Mouse (Mus musculus) natural killer cell, adult 2 months (primary cell): ENCODE measurements around the gene Mospd3.
A peak's percentile ranks its signal among the peaks of the same experiment; 100 is the strongest.

Experiments
- DNase-seq, 2 experiments: peaks; one replicate each; pipeline ENCODE4 v3.0.0; 2022; ENCODE audit warnings: low spot score in 2 of 2

Mospd3 gene

DNA sequence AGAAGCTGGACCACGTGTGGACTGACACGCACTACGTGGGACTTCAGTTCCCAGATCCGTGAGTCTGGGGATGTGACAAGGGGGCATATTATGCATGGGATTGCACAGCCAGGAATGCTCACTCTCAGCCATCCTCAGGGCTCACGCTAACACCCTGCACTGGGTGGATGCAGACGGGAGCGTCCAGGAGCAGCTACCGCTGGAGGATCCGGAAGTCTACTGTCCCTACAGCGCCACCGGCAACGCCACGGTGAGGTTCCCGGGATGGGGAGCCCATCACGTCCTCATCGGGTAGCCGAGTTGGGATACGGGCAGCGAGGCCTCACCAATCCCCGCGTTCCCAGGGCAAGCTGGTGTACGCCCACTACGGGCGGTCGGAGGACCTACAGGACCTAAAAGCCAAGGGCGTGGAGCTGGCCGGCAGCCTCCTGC lies 26.4 kb downstream of the Mospd3 start:
- no peak for DNase-seq

DNA sequence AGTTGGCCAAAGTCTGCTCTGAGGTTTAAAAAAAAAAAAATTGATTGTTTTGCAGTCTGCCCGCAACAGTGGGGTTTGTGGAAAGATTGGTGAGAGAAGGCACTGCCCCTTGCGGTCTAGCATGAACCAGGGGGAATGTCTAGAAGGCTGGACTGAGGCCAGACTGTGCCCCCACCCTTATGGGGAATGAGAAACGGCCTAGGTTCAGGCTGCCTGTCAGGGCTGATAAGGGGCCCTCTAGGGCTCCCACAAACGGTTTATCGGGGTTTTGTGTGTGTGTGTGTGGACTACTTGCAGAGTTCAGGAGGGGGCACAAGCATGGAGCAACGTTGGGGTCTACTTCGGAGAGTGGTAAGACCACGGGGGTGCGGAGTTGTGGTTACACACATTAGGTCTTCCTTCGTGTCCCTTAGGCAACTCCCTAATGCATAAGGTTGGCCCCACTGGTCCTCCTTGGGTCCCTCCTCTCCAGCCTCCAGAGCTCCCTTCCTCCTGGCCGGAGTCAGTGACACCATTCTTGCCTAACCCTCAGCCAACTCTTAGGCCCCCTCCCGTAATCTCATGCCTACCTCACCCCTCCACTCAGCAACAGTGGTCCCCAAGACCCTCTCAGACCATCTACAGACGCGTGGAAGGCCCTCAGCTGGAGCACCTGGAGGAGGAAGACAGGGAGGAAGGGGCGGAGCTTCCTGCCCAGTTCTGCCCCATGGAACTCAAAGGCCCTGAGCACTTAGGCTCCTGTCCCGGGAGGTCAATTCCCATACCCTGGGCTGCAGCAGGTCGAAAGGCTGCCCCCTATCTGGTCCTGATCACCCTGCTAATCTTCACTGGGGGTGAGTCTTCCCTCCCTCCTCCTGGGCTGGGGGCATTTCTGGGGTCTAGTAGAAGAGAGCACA lies 29.9 kb downstream of the Mospd3 start:
- no peak for DNase-seq

DNA sequence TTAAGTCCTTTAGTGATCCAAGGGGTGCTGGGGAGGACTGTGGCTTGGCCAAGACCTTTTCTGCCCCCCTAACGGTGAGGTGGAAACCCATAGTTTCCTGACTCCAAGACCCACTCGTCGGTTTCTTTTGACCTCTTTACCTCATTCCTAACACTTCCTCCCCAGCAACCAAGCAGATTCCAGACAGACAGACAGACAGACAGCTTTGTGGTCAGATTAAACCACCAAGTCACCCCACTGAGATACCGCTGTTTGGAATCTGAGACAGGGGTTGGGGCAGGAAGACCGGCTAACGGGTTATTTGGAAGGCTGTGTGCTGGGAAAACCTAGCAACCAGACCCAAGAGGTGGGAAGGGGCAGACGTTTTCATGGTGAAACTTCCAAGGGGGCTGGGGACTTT lies 30.7 kb downstream of the Mospd3 start:
- no peak for DNase-seq

DNA sequence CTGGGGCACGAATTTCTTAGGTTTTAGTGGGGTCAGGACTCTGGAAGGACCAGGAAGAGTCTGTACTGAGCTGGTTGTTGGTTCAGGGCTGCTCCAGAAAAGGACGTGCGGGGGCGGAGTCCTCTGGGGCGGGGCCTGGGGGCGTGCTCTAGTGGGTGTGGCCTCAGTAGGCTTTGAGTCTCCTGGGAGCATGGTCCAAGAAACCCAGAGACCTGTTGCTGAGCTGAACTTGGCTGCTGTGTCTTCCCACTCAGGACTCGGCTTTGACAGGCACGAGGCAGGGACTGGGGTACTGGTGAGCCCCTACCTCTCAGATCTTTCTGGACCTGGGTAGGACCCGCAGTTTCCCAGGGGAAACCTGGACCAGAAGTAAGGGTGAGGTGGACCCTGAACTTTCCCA lies 31.2 kb downstream of the Mospd3 start, which contains the start of gene Tfr2:
Tfr2 (plus strand) TSS at position 176 of the 400 bp plus-strand sequence.
- peak; percentile 43 to 60 for DNase-seq

DNA sequence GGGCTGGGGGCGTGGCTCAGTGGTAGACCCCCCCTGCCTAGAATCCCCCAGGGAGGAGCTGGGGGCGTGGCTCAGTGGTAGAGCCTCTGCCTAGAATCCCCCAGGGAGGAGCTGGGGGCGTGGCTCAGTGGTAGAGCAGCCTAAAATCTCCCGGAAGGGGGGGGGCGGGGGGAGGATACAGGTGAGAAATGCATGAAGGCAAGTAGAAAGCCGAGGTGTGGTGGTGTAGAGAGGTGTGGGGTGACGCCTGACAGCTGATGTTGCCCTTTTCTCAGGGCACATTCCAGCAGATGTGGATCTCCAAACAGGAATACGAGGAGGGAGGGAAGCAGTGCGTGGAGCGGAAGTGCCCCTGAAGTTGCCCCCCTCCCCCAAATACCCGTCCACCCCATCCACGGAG lies 31.8 kb downstream of the Mospd3 start:
- DNase-seq = no peak

DNA sequence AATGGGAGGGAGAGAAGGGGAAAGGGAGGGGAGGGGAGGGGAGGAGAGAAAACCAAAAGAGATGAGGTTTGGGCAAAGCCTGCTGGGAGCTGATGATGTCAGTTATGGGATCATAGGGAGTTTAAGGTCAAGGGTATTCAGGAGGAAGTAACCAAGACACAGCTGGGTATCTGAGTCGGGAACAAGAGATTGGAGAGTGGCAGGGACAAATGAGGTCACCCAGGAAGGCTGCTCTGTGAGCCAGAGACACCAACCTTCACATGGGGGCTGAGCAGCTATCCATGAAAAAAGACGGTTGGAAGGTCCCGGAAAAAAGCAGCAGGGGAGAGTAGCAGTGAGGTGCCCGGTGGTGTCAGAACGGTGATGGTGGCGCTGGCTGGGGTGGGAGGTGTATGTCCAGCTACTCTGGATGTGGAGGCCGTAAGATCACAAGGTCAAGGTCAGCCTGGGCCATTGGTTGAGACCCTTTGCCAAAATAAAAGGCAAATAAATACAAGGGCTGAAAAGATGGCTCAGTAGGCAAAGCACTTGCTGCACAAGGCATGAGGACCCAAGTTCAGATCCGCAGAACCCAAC lies 32.5 kb downstream of the Mospd3 start:
- no peak for DNase-seq

DNA sequence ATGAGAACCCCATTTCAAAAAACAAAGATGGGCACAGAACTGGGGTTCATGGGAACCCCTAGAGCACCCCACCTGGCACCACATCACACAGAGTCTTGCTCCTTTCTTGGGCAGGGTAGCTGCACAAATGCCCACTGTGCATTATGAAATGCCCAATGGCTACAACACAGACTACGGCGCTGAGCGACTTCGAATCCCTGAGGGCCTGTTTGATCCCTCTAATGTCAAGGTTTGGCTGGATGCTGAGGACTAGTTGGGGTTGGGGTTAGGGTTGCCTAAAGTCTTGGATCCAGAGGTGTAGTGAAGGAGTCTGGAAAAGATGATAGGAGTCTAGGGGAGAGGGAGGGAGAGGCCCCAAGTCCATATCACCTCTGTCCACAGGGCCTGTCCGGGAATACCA lies 34.4 kb downstream of the Mospd3 start:
- DNase-seq = no peak

DNA sequence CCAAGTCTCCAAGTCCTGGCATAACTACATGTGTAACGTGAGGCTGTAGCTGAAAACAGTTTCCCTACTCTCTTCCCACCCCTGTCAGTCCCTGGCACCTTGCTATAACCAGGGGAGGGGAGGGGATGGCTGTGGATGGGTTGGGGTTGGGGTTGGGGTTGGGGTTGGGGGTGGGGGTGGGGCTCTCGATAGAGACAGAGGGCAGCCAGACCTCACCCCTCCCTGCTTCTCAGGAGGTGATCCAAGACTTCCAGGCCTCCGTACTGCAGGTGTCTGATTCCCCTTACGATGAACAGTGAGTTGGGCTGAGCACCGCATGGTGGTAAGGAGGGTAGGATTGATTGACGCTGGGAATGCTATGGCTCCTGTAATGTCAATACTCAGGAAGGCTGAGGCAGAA lies 35.1 kb downstream of the Mospd3 start:
- DNase-seq = no peak

DNA sequence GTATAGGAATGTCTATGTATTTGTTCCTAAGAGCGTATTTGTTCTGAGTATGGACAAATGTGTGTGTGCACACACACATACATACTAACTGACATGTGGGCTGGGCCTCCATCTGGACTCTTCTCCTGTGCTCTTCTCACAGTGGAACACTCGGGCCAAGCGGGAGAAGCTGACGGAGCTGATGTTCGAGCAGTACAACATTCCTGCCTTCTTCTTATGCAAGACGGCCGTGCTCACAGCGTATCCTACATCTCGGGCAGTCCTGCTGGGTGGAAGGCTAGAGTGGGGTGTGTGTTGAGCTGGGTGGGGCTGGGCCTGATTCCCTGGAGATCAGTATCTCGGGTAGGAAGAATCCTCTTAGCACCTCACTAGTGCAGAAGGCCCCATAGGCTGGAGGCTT lies 37.9 kb downstream of the Mospd3 start:
- no peak for DNase-seq

DNA sequence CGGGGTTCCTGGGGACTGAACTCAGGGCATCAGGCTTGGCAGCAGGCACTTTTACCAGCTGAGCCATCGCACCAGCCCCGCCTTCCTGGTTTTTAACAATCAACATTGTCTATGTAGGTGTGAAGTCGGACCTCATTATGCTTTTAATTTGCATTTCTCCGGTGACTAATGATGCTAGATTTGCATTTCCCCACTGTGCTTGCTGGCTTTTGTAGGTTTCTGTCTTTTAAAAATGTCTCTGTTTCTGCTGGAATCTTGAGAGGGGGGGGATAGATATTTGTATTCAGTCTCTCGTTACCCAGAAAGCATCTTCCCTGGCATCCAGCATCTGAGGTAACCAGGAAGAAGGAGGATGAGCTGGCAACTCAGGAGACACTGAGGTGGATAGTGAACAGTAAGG lies 39.3 kb downstream of the Mospd3 start:
- DNase-seq = no peak

DNA sequence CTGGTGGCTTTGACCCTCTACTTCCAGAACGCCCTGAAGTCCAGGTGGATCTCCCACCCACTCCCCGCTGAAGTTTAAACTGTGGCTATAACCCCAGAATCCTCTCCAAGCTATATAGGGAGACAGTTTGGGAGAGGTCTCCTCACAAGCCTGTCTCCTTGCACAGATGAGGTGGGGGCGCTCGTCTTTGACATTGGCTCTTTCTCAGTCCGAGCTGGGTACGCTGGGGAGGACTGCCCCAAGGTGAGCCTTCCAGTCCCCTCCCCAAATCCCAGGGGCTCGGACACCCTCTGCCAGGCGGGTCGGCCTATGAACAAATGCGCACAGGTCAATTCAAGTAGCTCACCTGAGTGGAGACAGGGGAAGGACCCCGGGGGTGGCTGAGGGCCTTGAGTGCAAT lies 47.0 kb downstream of the Mospd3 start:
- DNase-seq = no peak

DNA sequence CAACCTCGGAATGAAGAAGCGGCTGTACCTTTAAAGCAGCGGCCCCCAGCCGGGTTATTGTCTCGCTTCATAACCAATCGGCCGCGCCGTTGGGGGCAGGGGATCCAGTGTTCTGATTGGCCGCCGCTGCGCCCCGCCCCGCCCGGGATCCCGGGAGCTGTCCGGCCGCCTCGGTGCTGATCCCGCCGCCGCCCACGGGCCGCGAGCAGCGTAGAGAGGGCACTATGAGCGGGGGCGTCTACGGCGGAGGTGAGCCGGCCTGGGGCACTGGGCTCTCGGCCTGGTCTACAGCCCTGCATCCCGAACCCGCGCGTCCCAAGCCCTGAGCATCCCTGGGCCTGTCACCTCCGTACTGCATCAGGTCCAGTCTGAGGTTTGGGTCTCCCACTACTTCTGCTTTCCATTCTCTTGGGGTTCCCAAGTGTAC lies 47.4 kb downstream of the Mospd3 start, which contains the start of gene Actl6b:
Actl6b (plus strand) TSS at position 107 of the 427 bp plus-strand sequence.
- no peak for DNase-seq

DNA sequence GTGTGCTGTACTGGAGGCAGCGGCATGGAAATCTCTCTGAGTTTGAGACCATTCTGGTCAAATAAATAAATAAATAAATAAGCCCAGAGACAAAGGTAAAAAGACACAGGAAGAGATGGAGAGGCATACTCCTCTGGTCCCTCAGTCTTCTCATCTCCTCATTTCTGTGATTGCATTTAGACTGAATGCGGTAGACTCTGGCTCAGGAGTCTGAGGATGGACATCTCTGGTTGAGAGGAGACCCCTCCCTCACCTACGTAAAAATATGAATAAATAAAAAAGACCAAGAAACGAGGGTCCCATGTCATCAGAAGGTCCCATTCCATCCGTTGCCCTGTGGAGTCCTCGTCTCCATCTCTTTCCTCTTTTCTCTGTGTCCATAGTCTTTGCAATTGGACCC lies 47.9 kb downstream of the Mospd3 start:
- no peak for DNase-seq

DNA sequence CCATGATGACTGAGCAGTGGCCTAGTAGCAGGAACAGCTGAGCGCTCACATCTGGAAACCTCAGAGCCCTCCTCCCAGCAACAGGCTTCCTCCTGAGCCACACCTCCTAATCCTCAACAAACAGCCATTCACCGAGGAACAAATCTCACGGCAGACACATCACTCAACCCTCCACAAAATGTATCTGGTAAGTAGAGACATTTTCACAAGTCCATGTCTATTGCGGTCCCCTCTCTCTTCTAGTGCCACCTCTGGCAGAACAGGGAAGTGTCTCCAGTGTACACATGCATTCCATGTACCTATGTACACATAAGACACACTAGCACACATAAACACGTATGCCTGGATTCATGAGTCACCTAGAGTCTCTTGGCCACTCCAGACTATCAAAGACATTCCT lies 49.7 kb downstream of the Mospd3 start:
- no peak for DNase-seq

DNA sequence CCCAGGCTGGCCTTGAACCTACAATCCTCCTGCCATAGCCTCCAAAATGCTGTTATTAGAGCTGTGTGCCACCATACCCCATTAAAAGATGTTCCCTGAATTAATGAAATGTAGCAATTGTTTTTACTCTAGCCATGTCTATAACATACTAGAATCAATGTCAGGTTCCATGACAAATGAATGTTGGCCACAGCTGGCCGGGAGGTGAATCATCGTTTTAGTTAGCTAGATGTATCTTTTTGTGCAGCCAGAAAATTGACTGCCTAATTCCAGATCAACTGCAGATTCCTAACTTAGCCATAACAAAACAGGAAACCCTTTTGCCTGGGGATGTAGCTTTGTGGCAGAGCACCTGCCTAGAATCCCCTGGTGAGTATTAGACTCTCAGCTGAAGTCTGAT lies 51.0 kb downstream of the Mospd3 start:
- no peak for DNase-seq
